Mouse (Mus musculus): Measurements from ENCODE around the gene Prkca.

- TF ChIP-seq POLR2A (IDR thresholded peaks at IDR 0.05; ENCODE audit: control insufficient read depth, low read depth, low read length) (no peak), CTCF (IDR thresholded peaks at IDR 0.05; ENCODE audit: control insufficient read depth, insufficient read depth, insufficient replicate concordance, low read depth, low read length) (no peak)
Measured at GRCm38 (mm10) chr11:108315736-108316135, 28.0 kb downstream of the Prkca start.
